Mouse (Mus musculus) stomach, embryonic 16.5 days (tissue): ENCODE measurements around the gene Pak4. TPM values are rescaled to one million over a fixed set of nuclear protein-coding genes. Genes with fewer than 3 reads are reported as not detected.
A peak's percentile ranks its signal among the peaks of the same experiment; 100 is the strongest.

Source experiments
- ATAC-seq: fragments of 200-750 bp; cut with Nextera tagmentation; 2 replicates; pipeline ENCODE4 v1.8.0; 2017; ENCODE audit warnings: moderate number of reproducible peaks, moderate TSS enrichment; ENCODE audit not compliant: insufficient read depth, low FRiP score
- H3K27ac ChIP-seq: fragments of 300-500 bp; sonication (generic); 2 replicates; pipeline ENCODE4 v1.5.1; 2014; ENCODE audit warnings: low read length
- H3K27me3 ChIP-seq: fragments of 300-500 bp; sonication (generic); 2 replicates; pipeline ENCODE4 v1.6.1; 2014; ENCODE audit warnings: low read length, control low read depth, mixed read lengths; ENCODE audit not compliant: control insufficient read depth, insufficient read depth
- H3K36me3 ChIP-seq: fragments of 300-500 bp; sonication (generic); 2 replicates; pipeline ENCODE4 v1.6.1; 2014; ENCODE audit warnings: low read length; ENCODE audit not compliant: control insufficient read depth, insufficient read depth
- H3K4me1 ChIP-seq: fragments of 300-500 bp; sonication (generic); 2 replicates; pipeline ENCODE4 v1.6.1; 2014; ENCODE audit warnings: low read length, control low read depth, mixed read lengths; ENCODE audit not compliant: control insufficient read depth, insufficient read depth
- H3K4me2 ChIP-seq: fragments of 300-500 bp; sonication (generic); 2 replicates; pipeline ENCODE4 v1.6.1; 2014; ENCODE audit warnings: low read depth, low read length, mixed read lengths
- H3K4me3 ChIP-seq: fragments of 300-500 bp; sonication (generic); replicated peaks from 2 replicates; pipeline ENCODE4 v1.5.1; 2014; ENCODE audit warnings: mild to moderate bottlenecking, low read length
- H3K9ac ChIP-seq: fragments of 300-500 bp; sonication (generic); 2 replicates; pipeline ENCODE4 v1.6.1; 2014; ENCODE audit warnings: low read length
- H3K9me3 ChIP-seq: fragments of 300-500 bp; sonication (generic); replicated peaks from 2 replicates; pipeline ENCODE4 v1.6.1; 2016; ENCODE audit warnings: low read length, control low read depth; ENCODE audit not compliant: control insufficient read depth
- WGBS: fragments of 180-500 bp; shearing (Covaris S2); extraction: QIAGEN DNeasy Blood & Tissue Kit; methylation state at CpG from one replicate; pipeline ENCODE4 v1.1.7; 2014; 5-methylcytosine and 5-hydroxymethylcytosine counted together
- polyA plus RNA-seq: library from polyadenylated mRNA; unstranded; fragments of >200 nt; fragmentation: Nextera tagmentation; extraction: Ambion mirVana; gene quantifications from 2 replicates; pipeline ENCODE4 v1.2.1, GENCODE M21; 2015

The Pak4 gene
- 54.8 and 64.4 TPM in 2 replicates for polyA plus RNA-seq

DNA sequence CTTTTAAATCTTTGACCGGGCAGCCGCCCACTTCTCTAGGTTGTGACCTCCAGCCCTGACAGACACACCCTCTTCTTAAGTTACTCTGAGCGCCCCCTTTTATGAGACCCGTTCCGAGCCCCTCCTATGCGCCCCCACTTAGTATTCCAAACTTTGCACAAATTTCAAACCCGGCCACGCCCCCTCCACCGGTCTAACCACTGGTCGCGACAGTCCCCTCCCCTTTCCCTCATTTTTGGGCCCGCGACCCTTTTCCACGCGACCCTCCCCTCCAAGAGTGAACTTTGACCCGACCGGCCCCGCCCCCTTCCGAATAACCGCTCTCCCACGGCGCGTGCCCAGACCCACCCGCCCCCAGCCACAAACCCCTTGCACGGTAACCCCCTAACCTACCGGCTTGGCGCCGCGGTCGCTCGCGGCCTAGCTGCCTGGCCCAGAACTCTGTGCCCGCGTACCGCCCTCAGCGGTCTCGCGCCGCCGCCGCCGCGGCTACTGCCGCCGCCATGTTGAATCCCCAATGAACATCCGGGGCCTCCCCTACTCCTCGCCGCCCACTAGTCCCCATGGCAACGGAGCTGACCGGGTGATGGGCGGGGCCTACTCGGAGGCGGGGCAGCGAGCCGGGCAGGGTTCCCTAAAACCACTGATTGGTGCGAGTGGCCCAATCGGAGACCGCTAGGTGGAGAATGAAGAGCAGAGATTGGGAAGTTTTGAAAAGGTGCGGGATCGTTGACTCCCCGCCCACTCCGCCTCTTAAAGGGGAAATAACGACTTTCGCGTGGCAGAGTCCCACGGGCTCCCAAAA lies at the start of gene Pak4, which contains the start of gene Samd4b:
Pak4 (minus strand) TSS at position 544 of the 805 bp plus-strand sequence.
Samd4b (minus strand) TSS at position 503 of the 805 bp plus-strand sequence.
- peak; percentile 94 for ATAC-seq
- Histone ChIP-seq H3K4me3 (peak within 1 kb of the TSS; percentile 59), H3K4me1 (peaks cover 38% of the 10 kb centered on the region), H3K27me3 (no peaks in the 10 kb centered on the region), H3K27ac (peak within 1 kb of the TSS; percentile 94), H3K4me2 (peak within 1 kb of the TSS; percentile 79), H3K9me3 (no peaks in the 10 kb centered on the region), H3K36me3 (no peaks in the 10 kb centered on the region), H3K9ac (peak within 1 kb of the TSS; percentile 81)
- under 1% methylated on average over 66 of the region's 66 CpGs for WGBS

DNA sequence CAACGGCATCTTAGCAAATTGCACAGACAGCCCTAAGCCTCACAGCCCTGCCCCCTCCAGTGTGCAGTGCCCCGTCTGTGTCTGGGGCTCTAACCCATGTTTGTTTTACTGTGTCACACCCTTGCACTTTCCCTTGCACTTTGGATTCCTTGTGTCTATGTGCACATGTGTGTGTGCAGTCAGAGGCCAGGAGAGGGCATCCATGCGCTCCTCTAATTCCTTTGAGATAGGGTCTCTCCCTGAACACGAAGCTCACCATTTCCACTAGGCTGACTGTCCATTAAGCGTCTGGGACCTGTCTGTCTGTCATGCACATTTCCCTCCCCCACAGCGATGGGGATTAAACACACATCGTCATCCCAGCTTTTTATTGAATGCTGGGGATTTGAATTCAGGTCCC lies 49.0 kb upstream of the Pak4 start:
- Histone ChIP-seq H3K4me3 (no peak overlapping the region), H3K4me2 (no peak overlapping the region), H3K27me3 (no peaks in the 10 kb centered on the region), H3K27ac (no peak overlapping the region), H3K4me1 (no peaks in the 10 kb centered on the region), H3K9me3 (no peaks in the 10 kb centered on the region), H3K9ac (no peak overlapping the region), H3K36me3 (no peaks in the 10 kb centered on the region)
- peak; percentile 13; the same call in 1 of the 2 replicates for ATAC-seq
- WGBS: 41% methylated on average over 7 of the region's 7 CpGs

DNA sequence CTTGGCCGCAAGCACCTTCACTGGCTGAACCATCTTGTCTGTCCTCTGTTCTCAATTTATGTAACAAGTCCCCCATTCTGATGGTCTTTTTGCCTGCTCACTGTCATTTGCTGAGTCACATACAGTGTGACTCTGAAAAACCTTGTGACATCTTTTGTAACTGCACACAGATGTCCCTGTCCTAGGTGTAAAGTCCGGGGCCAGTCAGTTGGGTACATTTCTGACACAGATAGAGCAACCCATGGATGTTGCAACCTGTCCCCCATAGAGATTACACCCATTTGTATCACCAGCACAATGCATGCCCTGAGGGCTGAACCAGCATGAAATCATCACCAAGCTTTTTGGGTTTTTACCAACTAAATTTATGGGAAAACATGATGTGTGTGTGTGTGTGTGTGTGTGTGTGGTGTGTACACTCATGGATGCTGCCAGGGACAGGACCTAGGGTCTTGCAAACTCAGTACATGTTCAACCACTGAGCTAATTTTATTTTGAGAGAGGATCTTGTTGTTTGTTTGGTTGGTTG lies 48.0 kb upstream of the Pak4 start:
- Histone ChIP-seq H3K27me3 (no peaks in the 10 kb centered on the region), H3K4me1 (no peaks in the 10 kb centered on the region), H3K9me3 (no peaks in the 10 kb centered on the region), H3K27ac (no peak overlapping the region), H3K4me2 (no peak overlapping the region), H3K36me3 (no peaks in the 10 kb centered on the region), H3K9ac (no peak overlapping the region), H3K4me3 (no peak overlapping the region)
- no peak for ATAC-seq
- WGBS: 86% methylated on average over 2 of the region's 2 CpGs

DNA sequence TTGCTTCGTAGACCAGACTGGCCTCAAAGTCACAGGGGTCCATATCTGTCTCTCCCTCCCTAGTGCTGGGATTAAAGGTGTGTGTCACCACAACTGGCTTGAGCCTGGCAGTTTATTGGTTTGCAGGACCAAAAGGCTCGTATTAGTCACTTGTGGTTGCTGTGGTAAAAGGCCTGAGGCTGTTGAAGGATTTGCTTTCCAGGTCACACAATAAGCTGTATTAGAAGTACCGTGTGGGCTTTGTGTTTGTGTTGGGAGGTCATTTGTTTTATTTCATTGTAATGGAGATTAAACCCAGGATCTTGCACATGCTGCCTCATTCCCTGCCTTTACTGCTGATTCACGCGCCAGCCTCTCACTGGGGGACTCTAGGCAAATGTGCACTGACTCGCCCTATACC lies 47.4 kb upstream of the Pak4 start:
- 70% methylated on average over 6 of the region's 6 CpGs for WGBS

DNA sequence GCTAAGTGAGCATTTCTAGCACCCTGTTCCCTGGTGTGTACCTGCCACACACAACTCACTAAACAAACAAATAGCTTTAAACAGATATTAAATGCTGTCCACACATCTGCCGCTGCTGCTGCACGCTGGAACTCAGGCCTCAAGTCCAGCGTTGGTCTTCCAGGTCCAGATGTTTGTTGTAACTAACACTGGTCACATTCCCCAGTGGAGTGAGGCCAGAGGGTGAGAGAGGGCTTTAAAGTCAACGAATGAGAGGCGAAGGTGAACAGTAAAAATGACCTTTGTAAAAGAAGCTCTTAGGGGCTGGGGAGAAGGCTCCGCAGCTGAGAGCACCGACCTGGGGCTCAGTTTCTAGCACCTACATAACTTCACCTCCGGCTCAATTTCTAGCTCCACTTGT lies 43.6 kb upstream of the Pak4 start:
- WGBS: 47% methylated on average over 8 of the region's 8 CpGs
- no peak overlapping the region for H3K9ac ChIP-seq
- no peaks in the 10 kb centered on the region for H3K9me3 ChIP-seq
- H3K4me2 ChIP-seq: no peak overlapping the region
- no peaks in the 10 kb centered on the region for H3K27me3 ChIP-seq
- no peak for ATAC-seq
- H3K36me3 ChIP-seq: no peaks in the 10 kb centered on the region
- H3K27ac ChIP-seq: no peak overlapping the region
- H3K4me3 ChIP-seq: no peak overlapping the region
- peaks cover 4% of the 10 kb centered on the region; the same call in 1 of the 2 replicates for H3K4me1 ChIP-seq

More for the DNA sequence above, 47.4 kb upstream of the Pak4 start:
- Histone ChIP-seq H3K27ac (no peak overlapping the region), H3K4me3 (no peak overlapping the region), H3K9me3 (no peaks in the 10 kb centered on the region), H3K4me2 (no peak overlapping the region), H3K27me3 (no peaks in the 10 kb centered on the region), H3K9ac (no peak overlapping the region), H3K36me3 (no peaks in the 10 kb centered on the region), H3K4me1 (no peaks in the 10 kb centered on the region)
- ATAC-seq: no peak

DNA sequence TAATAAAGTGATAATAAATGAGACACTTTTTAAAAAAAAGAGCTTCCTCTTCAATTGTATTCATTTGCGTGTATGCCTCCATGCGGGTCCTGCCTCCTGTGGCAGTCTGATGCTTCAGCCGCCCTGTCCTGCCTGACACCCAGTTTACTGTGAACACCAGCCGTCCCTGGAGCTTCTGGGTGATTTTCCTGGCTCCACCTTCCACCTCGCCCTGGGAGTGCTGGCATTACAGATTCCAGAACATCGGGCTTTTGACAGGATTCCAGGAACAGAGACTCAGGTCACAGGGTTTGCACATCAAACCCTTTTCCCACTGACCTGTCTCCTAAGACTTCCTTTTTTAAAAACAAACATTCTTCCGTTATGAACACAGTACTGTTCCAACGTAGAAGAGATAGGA lies 39.5 kb upstream of the Pak4 start:
- H3K4me3 ChIP-seq: no peak overlapping the region
- no peaks in the 10 kb centered on the region for H3K36me3 ChIP-seq
- no peaks in the 10 kb centered on the region; the same call in 1 of the 2 replicates for H3K27me3 ChIP-seq
- 5% methylated on average over 8 of the region's 8 CpGs for WGBS
- no peak overlapping the region for H3K27ac ChIP-seq
- no peak for ATAC-seq
- no peak overlapping the region for H3K4me2 ChIP-seq
- peaks cover 4% of the 10 kb centered on the region; the same call in 1 of the 2 replicates for H3K4me1 ChIP-seq
- H3K9me3 ChIP-seq: no peaks in the 10 kb centered on the region
- H3K9ac ChIP-seq: no peak overlapping the region

DNA sequence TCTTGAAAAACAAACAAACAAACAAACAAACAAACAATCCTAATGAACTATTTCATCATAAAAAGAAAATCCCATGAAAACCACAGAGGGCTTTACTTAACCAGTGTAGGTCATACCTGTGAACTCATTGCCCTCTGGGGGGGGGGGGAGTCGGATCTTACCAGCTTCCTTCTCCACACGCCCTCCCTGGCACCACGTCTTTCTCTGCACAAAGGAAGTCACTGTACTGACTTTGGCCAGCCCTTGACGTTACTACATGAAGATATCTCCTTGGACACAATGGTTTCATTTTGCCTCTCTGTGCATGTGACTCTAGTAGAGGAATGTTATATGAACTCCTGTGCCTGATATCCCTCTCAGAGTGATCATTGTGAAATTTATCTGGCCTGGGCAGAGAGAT lies 36.1 kb upstream of the Pak4 start:
- Histone ChIP-seq H3K4me1 (peaks cover 4% of the 10 kb centered on the region; the same call in 1 of the 2 replicates), H3K4me3 (no peak overlapping the region), H3K4me2 (no peak overlapping the region), H3K9me3 (no peaks in the 10 kb centered on the region), H3K27me3 (peaks cover 27% of the 10 kb centered on the region), H3K36me3 (no peaks in the 10 kb centered on the region), H3K9ac (no peak overlapping the region), H3K27ac (no peak overlapping the region)
- 57% methylated on average over 4 of the region's 4 CpGs for WGBS
- ATAC-seq: no peak

GRCm38 (mm10) chr7:28631073-28631472 lies 33.1 kb upstream of the Pak4 start, which contains the start of gene Acp7:
Gene Acp7, minus strand, starts transcription at chr7:28631332.
- no peak within 1 kb of the TSS for H3K27ac ChIP-seq
- H3K9ac ChIP-seq: peak within 1 kb of the TSS; percentile 19
- peaks cover 27% of the 10 kb centered on the region for H3K27me3 ChIP-seq
- H3K9me3 ChIP-seq: no peaks in the 10 kb centered on the region
- no peaks in the 10 kb centered on the region for H3K36me3 ChIP-seq
- 29% methylated on average over 10 of the region's 10 CpGs for WGBS
- peak within 1 kb of the TSS; percentile 28 for H3K4me3 ChIP-seq
- no peaks in the 10 kb centered on the region for H3K4me1 ChIP-seq
- ATAC-seq: no peak
- peak within 1 kb of the TSS; percentile 43 for H3K4me2 ChIP-seq

GRCm38 (mm10) chr7:28624791-28625190 lies 26.8 kb upstream of the Pak4 start:
- no peak overlapping the region for H3K4me3 ChIP-seq
- H3K27me3 ChIP-seq: peaks cover 6% of the 10 kb centered on the region
- ATAC-seq: no peak
- no peaks in the 10 kb centered on the region for H3K4me1 ChIP-seq
- H3K27ac ChIP-seq: no peak overlapping the region
- no peak overlapping the region for H3K4me2 ChIP-seq
- no peaks in the 10 kb centered on the region for H3K9me3 ChIP-seq
- no peaks in the 10 kb centered on the region for H3K36me3 ChIP-seq
- H3K9ac ChIP-seq: no peak overlapping the region
- 60% methylated on average over 5 of the region's 5 CpGs for WGBS
